Mouse (Mus musculus): ENCODE results near the gene Tubb3. TPM values are rescaled to one million over a fixed set of nuclear protein-coding genes. Genes with fewer than 3 reads are reported as not detected.
A peak's percentile ranks its signal among the peaks of the same experiment; 100 is the strongest.
"Not testable (repeated sequence)": the region's sequence is repeated elsewhere in the genome, so short reads cannot be mapped to it uniquely, and the experiment has no call there.

Gene Tubb3
- polyA plus RNA-seq, 1 experiment: 25.5 TPM

DNA sequence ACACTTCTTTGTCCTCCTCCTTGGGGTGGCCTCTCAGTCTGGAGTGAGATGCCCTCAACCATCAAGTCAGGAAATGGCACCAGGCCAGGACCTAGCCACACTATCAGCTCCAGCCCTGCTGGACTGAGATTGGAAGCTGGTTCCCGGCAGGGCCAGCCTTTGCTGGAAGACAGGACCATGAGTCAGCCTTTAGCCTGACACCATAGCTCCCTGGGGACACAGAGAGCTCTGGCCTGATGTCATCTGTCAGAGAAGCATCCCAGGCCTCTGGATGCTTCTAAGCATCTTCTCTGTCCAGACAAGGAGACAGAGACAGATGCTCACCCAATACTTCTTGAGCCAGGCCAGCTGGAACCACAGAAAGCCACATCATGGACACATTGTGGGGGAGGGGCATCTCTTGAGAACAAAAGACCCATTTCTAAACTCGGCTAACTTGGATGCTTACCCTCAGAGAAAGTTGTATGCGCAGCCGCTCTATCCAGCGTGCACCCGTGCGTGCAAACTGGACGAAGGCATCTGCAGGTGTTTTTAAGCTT is 1.1 kb upstream of the Tubb3 start:
- TF ChIP-seq CTCF (IDR thresholded peaks at IDR 0.05; ENCODE audit: borderline replicate concordance, insufficient read depth, low read length) (no peak), POLR2A (IDR thresholded peaks at IDR 0.05; ENCODE audit: low read depth, low read length) (no peak)
- Histone ChIP-seq H3K27ac (ENCODE audit: insufficient read depth, low read length) (0 out of 2 replicates have a peak overlapping the region, but pooled peaks have one; percentile 3), H3K4me1 (ENCODE audit: control insufficient read depth, insufficient read depth, low read length) (peaks cover 15% of the 10 kb centered on the region), H3K4me3 (ENCODE audit: insufficient read depth, low read length) (no peak overlapping the region)

DNA sequence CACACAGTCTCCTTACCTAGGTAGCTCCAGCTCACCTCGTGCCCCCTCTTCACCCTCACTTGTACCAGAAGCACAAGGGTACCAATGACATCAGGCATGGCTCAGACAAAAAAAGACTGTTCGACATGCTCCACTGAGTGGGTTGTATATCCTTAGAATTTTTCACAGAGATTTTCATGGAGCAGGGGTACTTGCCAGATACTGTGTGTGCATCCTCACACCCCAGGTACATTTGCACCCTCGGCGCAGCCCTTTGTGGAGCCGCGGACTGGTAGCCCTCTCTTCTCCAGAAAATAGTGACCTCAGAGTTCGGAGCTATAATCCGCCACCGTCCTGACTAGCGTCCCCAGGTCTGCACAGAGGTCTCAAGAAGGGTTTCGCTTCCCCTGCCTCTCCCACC is 436 bp upstream of the Tubb3 start:
- no peak for TF ChIP-seq CTCF (IDR thresholded peaks at IDR 0.05; ENCODE audit: borderline replicate concordance, insufficient read depth, low read length)
- TF ChIP-seq POLR2A (IDR thresholded peaks at IDR 0.05; ENCODE audit: low read depth, low read length): no peak
- H3K27ac ChIP-seq (ENCODE audit: insufficient read depth, low read length): no peak overlapping the region
- peak overlapping the region; percentile 33 for H3K4me3 ChIP-seq (ENCODE audit: insufficient read depth, low read length)
- peaks cover 15% of the 10 kb centered on the region for H3K4me1 ChIP-seq (ENCODE audit: control insufficient read depth, insufficient read depth, low read length)

DNA sequence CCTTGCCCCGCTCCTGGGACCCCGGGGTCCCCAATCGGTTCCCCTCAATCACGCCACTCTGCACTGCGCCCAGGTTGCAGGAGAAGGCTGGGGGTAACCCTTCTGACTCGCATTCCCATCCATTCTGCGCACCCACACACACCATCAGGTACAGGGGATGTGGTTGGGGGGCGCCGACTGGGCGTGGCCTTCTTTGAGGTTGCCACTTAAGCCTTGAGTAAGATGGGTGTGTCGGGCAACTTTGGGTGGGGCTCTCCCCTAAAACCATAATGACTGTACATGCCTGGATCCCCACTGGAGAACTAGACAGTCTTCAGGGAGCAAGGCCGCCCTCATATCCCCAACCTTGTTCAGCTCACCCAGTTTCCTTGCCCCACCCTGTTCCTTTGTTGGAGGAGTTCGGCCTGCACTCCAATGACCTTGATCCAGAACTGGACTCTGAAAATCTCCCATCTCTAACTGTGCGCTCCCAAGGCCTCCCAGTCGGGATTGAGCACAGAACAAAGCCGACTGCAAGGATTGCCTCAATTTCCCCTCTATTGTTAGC is 630 bp downstream of the Tubb3 start:
- Histone ChIP-seq H3K27ac (ENCODE audit: insufficient read depth, low read length) (no peak overlapping the region), H3K4me1 (ENCODE audit: control insufficient read depth, insufficient read depth, low read length) (peaks cover 15% of the 10 kb centered on the region), H3K4me3 (ENCODE audit: insufficient read depth, low read length) (peak overlapping the region; percentile 48)
- TF ChIP-seq CTCF (IDR thresholded peaks at IDR 0.05; ENCODE audit: borderline replicate concordance, insufficient read depth, low read length) (no peak), POLR2A (IDR thresholded peaks at IDR 0.05; ENCODE audit: low read depth, low read length) (no peak)

DNA sequence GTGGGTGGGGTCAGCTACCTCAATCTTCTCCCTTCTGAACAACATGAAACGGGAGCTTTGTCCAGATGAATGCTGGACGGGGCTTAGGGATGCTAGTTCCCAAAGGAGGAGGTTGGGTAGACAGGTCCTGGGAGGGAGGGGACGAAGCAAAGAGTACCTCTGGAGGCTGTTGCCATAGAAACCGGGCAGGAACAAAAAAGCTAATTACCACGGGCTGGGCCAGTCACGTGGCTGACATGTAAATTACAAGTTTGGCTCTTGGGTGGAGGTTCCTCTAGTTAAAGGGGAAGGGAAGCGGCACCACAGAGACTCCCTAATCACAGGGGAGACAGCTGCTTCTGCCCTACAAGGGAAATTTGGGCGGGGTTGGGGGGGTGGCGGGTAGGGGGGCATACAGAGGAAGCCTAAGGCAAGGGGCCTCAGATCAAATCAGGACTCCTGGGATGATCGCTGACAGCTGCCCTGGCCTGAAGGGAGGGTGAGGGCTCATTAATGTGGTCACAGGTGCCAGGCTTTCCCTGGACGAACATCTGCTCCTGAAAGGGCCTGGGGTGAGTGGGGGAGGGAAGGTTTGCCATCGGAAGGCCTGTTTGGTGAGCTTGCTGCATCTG is 1.4 kb downstream of the Tubb3 start:
- TF ChIP-seq POLR2A (IDR thresholded peaks at IDR 0.05; ENCODE audit: low read depth, low read length) (no peak), CTCF (IDR thresholded peaks at IDR 0.05; ENCODE audit: borderline replicate concordance, insufficient read depth, low read length) (no peak)
- H3K4me3 ChIP-seq (ENCODE audit: insufficient read depth, low read length): peak overlapping the region; percentile 48
- no peak overlapping the region for H3K27ac ChIP-seq (ENCODE audit: insufficient read depth, low read length)
- H3K4me1 ChIP-seq (ENCODE audit: control insufficient read depth, insufficient read depth, low read length): peaks cover 15% of the 10 kb centered on the region

DNA sequence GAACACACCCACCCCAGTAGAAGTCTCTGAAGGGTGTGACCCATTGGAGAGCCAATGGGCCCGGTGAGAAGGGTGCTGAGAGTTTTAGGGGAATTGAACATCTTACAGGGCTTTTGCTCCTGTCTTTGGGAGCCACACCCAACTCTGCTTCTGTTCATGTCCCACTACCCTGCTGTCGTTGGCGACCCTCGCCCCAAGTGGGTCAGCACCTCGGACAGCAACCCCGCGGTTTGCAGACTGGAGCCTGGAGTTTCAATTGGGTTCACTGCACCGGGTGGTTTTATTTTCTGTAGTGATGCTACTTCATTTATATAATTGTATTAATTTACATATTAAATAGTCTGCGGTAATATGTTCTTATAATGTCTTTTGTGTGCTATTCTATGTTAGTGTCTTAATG is 3.0 kb downstream of the Tubb3 start:
- no peak overlapping the region for H3K27ac ChIP-seq (ENCODE audit: insufficient read depth, low read length)
- H3K4me3 ChIP-seq (ENCODE audit: insufficient read depth, low read length): no peak overlapping the region
- peaks cover 12% of the 10 kb centered on the region for H3K4me1 ChIP-seq (ENCODE audit: control insufficient read depth, insufficient read depth, low read length)
- TF ChIP-seq POLR2A (IDR thresholded peaks at IDR 0.05; ENCODE audit: low read depth, low read length): no peak
- no peak for TF ChIP-seq CTCF (IDR thresholded peaks at IDR 0.05; ENCODE audit: borderline replicate concordance, insufficient read depth, low read length)

DNA sequence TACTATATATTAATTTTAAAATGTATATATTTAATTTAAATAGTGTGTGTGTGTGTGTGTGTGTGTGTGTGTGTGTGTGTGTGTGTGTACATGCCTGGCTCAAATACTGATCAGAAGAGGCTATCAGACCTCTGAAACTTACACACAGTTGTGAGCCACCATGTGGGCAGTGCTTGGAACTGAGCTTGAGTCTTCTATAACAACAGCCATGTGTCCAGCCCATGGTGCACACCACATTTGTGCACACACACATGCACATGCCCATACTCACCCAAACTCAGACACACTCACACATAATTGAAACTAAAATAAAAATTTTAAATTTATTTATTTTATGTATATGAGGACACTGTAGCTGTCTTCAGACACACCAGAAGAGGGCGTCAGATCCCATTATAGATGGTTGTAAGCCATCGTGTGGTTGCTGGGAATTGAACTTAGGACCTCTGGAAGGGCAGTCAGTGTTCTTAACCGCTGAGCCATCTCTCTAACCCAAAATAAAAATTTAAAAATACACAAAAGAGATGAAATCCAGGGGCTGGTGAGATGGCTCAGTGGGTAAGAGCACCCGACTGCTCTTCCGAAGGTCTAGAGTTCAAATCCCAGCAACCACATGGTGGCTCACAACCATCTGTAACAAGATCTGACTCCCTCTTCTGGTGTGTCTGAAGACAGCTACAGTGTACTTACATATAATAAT is 3.9 kb downstream of the Tubb3 start:
- not testable (repeated sequence) for H3K4me1 ChIP-seq (ENCODE audit: control insufficient read depth, insufficient read depth, low read length); H3K27ac ChIP-seq (ENCODE audit: insufficient read depth, low read length); H3K4me3 ChIP-seq (ENCODE audit: insufficient read depth, low read length)

DNA sequence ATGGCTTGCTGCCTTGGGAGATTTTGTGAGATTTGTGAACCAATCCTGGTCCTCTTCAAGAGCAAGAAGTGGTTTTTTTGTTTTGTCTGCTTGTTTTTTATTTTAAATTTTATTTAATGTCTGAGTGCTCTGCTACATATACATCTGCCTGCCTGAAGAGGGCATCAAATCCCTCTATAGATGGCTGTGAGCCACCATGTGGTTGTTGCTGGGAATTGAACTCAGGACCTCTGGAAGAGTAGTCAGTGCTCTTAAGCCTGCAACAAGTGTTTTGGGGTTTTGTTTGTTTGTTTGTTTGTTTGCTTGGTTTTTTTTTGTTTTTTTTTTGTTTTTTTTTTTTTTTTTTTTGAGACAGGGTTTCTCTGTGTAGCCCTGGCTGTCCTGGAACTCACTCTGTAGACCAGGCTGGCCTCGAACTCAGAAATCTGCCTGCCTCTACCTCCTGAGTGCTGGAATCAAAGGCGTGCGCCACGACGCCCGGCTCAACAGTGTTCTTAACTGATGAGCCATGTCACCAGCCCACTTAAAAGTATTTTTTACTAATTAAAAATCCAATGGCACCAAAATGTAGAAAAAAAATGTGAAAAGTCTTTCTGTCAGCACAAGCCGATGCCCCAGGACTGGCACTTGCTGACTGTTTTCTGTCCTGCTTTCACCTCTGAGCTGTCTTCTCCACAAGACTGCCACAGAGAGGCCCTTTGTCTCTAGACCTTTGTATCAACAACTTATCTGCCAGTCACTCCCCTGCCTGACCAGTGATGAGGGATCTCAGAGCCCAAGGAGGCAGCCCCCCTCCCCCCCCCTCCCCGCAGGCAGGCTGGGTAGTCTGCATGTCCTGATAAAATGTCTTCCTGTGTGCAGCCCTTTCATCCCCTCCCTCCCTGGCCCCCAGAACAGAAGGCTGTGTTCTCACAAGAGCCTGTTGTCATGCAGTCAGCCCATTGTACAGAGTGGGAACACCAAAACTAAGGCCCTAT is 5.0 kb downstream of the Tubb3 start:
- TF ChIP-seq CTCF (IDR thresholded peaks at IDR 0.05; ENCODE audit: borderline replicate concordance, insufficient read depth, low read length): no peak
- TF ChIP-seq POLR2A (IDR thresholded peaks at IDR 0.05; ENCODE audit: low read depth, low read length): no peak
- Histone ChIP-seq H3K27ac (ENCODE audit: insufficient read depth, low read length) (no peak overlapping the region), H3K4me3 (ENCODE audit: insufficient read depth, low read length) (no peak overlapping the region), H3K4me1 (ENCODE audit: control insufficient read depth, insufficient read depth, low read length) (no peaks in the 10 kb centered on the region)

DNA sequence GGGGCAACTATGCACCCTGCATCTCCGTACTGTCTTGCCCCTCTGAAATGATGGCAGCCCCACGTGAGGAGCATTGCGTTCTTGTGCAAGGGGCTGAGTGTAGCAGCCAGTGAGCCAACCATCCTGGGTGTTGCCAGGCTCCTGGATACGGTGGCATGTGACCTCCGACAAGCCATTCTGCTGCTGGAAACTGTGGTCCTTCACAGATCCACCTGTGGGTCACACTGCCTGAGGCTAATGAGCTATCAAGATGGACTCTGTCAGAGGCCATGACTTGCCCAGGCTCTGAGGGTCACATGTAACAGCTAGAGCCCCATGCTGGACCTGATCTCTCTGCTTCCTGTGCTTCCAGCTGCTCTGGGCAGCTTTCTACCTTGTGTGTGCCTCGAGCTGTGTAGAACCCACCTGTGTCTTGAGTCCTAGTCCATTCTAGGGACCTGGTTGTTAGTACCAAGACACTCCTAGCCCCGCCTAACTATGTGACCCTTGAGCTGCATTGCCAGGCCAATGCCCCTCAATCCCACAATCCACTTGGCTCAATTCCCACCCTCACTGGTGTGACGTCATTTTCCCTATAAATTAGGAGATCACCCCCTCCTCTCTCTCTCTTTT is 5.8 kb downstream of the Tubb3 start:
- Histone ChIP-seq H3K27ac (ENCODE audit: insufficient read depth, low read length) (no peak overlapping the region), H3K4me1 (ENCODE audit: control insufficient read depth, insufficient read depth, low read length) (no peaks in the 10 kb centered on the region), H3K4me3 (ENCODE audit: insufficient read depth, low read length) (no peak overlapping the region)
- TF ChIP-seq CTCF (IDR thresholded peaks at IDR 0.05; ENCODE audit: borderline replicate concordance, insufficient read depth, low read length) (no peak), POLR2A (IDR thresholded peaks at IDR 0.05; ENCODE audit: low read depth, low read length) (no peak)

DNA sequence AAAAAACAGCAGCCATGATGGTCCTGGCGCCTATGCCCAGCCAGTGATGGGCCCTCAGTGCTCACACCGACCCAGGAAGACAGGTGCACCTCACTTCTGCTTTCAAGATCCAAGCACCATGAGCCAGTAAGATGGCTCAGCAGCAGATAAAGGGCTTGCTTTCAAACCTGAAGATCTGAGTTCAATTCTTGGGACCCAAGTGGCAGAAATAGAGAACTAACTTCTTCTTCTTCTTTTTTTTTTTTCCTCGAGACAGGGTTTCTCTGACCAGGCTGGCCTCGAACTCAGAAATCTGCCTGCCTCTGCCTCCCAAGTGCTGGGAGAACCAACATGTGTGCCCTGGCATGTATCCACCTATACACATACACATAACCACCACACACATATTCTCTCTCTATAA is 8.5 kb downstream of the Tubb3 start:
- TF ChIP-seq CTCF (IDR thresholded peaks at IDR 0.05; ENCODE audit: borderline replicate concordance, insufficient read depth, low read length): no peak
- no peak for TF ChIP-seq POLR2A (IDR thresholded peaks at IDR 0.05; ENCODE audit: low read depth, low read length)
- Histone ChIP-seq H3K4me3 (ENCODE audit: insufficient read depth, low read length) (no peak overlapping the region), H3K4me1 (ENCODE audit: control insufficient read depth, insufficient read depth, low read length) (peaks cover 3% of the 10 kb centered on the region; the same call in 1 of the 2 replicates), H3K27ac (ENCODE audit: insufficient read depth, low read length) (no peak overlapping the region)
